Comparison of ENCODE assay signal across 7 mouse cellular contexts in the genomic region with DNA sequence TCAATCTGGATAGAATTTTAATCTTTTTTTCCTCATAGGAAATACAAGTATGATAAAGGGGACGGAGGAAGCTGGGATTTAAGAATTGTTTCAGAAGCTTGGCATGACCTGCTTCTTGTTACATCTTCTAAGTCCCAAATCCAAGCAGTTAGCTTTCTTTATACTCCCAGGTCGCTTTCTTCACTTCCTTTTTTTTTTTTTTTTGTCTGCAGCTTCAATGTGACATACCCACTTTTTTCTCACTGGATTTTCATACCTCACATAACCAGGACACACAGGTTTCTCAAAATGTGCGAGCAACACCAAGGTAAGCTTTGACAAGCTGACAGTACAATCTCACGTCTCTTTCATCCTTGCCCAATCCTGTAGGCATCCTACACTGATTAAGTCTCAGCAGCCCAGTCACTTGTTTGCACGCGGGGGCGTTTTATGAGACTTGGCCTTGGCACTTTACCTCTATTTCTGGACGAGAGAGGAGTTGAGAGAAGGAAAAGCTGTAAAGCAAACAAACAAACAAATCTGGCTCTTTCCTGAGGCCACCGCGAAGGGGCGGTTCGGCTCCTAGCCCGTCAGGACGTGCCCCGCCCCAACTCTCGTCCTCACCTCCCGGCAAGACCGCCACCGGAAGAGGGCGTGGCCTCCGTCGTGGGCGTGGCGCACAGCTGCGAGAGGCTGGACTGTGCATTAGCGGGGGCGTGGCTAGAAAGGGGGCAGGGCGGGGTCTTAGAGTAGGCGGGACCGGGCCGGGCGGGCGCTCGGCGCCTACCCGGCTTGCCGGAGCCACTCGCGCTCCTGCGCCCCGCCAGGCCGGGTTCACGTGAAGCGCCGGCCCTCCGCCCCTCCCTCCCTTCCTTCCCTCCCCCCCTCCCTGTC. TPM values are rescaled to one million over a fixed set of nuclear protein-coding genes. Genes with fewer than 3 reads are reported as not detected.
A peak's percentile ranks its signal among the peaks of the same experiment; 100 is the strongest.
DNase-seq lines count a peak whose midpoint lies in the region; ATAC-seq and TF ChIP-seq lines count a peak whose summit lies in the region.

Itprid2 (plus strand) TSS at position 825 of the 873 bp plus-strand sequence.

- H3K4me2 ChIP-seq in intestine, postnatal 0 days (replicated peaks; ENCODE audit: low read depth), result peak within 1 kb of the TSS; percentile 77
- H3K4me2 ChIP-seq in midbrain, embryonic 12.5 days (replicated peaks), result peak within 1 kb of the TSS; percentile 87

- peak within 1 kb of the TSS; percentile 74 for H3K4me3 ChIP-seq in embryonic facial prominence, embryonic 10.5 days
- peak within 1 kb of the TSS; percentile 94 for H3K4me3 ChIP-seq in intestine, postnatal 0 days (ENCODE audit: low read depth, low read length)
- peak within 1 kb of the TSS; percentile 77 for H3K4me3 ChIP-seq in midbrain, embryonic 12.5 days
- peak within 1 kb of the TSS; percentile 79 for H3K4me3 ChIP-seq in small intestine, adult 2 months (ENCODE audit: low read depth, low read length)

- DNase-seq in adrenal gland, postnatal 10 days, result peak; percentile 100
- DNase-seq in embryonic facial prominence, embryonic 10.5 days (ENCODE audit: low spot score), result peak; percentile 100
- DNase-seq in gonadal fat pad, adult 2 months (ENCODE audit: low read depth), result peak; percentile 52
- peak; percentile 99 for DNase-seq in left cerebral cortex, postnatal 4 days

- TF ChIP-seq CTCF in intestine, postnatal 0 days (IDR thresholded peaks at IDR 0.05; ENCODE audit: low read depth), result peak; percentile 39; the same call in 1 of the 2 replicates
- no peak for TF ChIP-seq CTCF in small intestine, adult 2 months (IDR thresholded peaks at IDR 0.05; ENCODE audit: extremely low read depth, insufficient read length, insufficient replicate concordance, low read depth, low read length)

- H3K9ac ChIP-seq in intestine, postnatal 0 days (ENCODE audit: low read depth, low read length), result peak within 1 kb of the TSS; percentile 86
- H3K9ac ChIP-seq in midbrain, embryonic 12.5 days (replicated peaks), result peak within 1 kb of the TSS; percentile 84

- H3K4me1 ChIP-seq in embryonic facial prominence, embryonic 10.5 days, result peaks cover 15% of the 10 kb centered on the region
- 0 out of 2 replicates have a peak, but pooled peaks cover 3% of the 10 kb centered on the region for H3K4me1 ChIP-seq in intestine, postnatal 0 days (replicated peaks; ENCODE audit: control insufficient read depth, insufficient read depth, low read length)
- H3K4me1 ChIP-seq in midbrain, embryonic 12.5 days, result 0 out of 2 replicates have a peak, but pooled peaks cover 4% of the 10 kb centered on the region
- no peaks in the 10 kb centered on the region for H3K4me1 ChIP-seq in small intestine, adult 2 months (ENCODE audit: control insufficient read depth, insufficient read depth, insufficient read length, low read length)

- H3K9me3 ChIP-seq in embryonic facial prominence, embryonic 10.5 days, result no peaks in the 10 kb centered on the region
- no peaks in the 10 kb centered on the region for H3K9me3 ChIP-seq in intestine, postnatal 0 days (ENCODE audit: control insufficient read depth)
- no peaks in the 10 kb centered on the region for H3K9me3 ChIP-seq in midbrain, embryonic 12.5 days

- intact Hi-C loops in left cerebral cortex, postnatal 4 days (cut with DNase I), result no loop called here

- ATAC-seq in intestine, postnatal 0 days, result peak; percentile 99
- ATAC-seq in midbrain, embryonic 12.5 days (ENCODE audit: low FRiP score, low read depth), result peak; percentile 99

- peak within 1 kb of the TSS; percentile 89 for H3K27ac ChIP-seq in embryonic facial prominence, embryonic 10.5 days (replicated peaks)
- H3K27ac ChIP-seq in intestine, postnatal 0 days (ENCODE audit: low read depth, low read length), result peak within 1 kb of the TSS; percentile 89
- peak within 1 kb of the TSS; percentile 60 for H3K27ac ChIP-seq in midbrain, embryonic 12.5 days (replicated peaks)
- peak within 1 kb of the TSS; percentile 90 for H3K27ac ChIP-seq in small intestine, adult 2 months (ENCODE audit: insufficient read depth, low read depth, low read length)

- H3K36me3 ChIP-seq in embryonic facial prominence, embryonic 10.5 days (replicated peaks), result no peaks in the 10 kb centered on the region
- no peaks in the 10 kb centered on the region; the same call in 1 of the 2 replicates for H3K36me3 ChIP-seq in intestine, postnatal 0 days (ENCODE audit: control insufficient read depth, insufficient read depth)
- H3K36me3 ChIP-seq in midbrain, embryonic 12.5 days, result no peaks in the 10 kb centered on the region
- peaks cover 5% of the 10 kb centered on the region; the same call in 1 of the 2 replicates for H3K36me3 ChIP-seq in small intestine, adult 2 months (ENCODE audit: control insufficient read depth, insufficient read depth, low read length)

- no peaks in the 10 kb centered on the region for H3K27me3 ChIP-seq in embryonic facial prominence, embryonic 10.5 days (replicated peaks; ENCODE audit: low read depth, poor library complexity, severe bottlenecking)
- H3K27me3 ChIP-seq in intestine, postnatal 0 days (replicated peaks; ENCODE audit: control insufficient read depth, insufficient read depth, low read length), result no peaks in the 10 kb centered on the region
- H3K27me3 ChIP-seq in midbrain, embryonic 12.5 days, result peaks cover 3% of the 10 kb centered on the region; the same call in 1 of the 2 replicates
- H3K27me3 ChIP-seq in small intestine, adult 2 months (ENCODE audit: control insufficient read depth, insufficient read depth, low read length), result no peaks in the 10 kb centered on the region

- WGBS in embryonic facial prominence, embryonic 10.5 days, result 3% methylated on average over 44 of the region's 46 CpGs
- 3% methylated on average over 41 of the region's 46 CpGs for WGBS in intestine, postnatal 0 days
- 4% methylated on average over 32 of the region's 46 CpGs for WGBS in midbrain, embryonic 12.5 days
- WGBS in small intestine, adult 2 months, result 4% methylated on average over 46 of the region's 46 CpGs

- peak; percentile 53; the same call in 1 of the 2 replicates for TF ChIP-seq POLR2A in small intestine, adult 2 months (IDR thresholded peaks at IDR 0.05; ENCODE audit: low read depth, low read length)

RNA-seq across cellular contexts. Expression of gene Itprid2, which starts in this region (rescaled TPM):
- 10 to 100 TPM; 44.8 to 51.5 TPM for total RNA-seq in adrenal gland, postnatal 10 days (2021)
- polyA plus RNA-seq in embryonic facial prominence, embryonic 10.5 days (2016; fragmentation: Nextera tagmentation; extraction: Ambion mirVana), result 6.1 and 6.6 TPM in 2 replicates
- polyA plus RNA-seq in gonadal fat pad, adult 2 months (2012; rRNA removed), result 9.1 and 18.2 TPM in 2 replicates
- polyA plus RNA-seq in intestine, postnatal 0 days (2015; fragmentation: Nextera tagmentation; extraction: Ambion mirVana), result 21.1 and 22.0 TPM in 2 replicates
- total RNA-seq in left cerebral cortex, postnatal 4 days (2021), result 10 to 100 TPM; 18.0 to 19.8 TPM
- polyA plus RNA-seq in midbrain, embryonic 12.5 days (2016; fragmentation: Nextera tagmentation; extraction: Ambion mirVana), result 4.8 and 5.2 TPM in 2 replicates
- 18.1 and 29.2 TPM in 2 replicates for polyA plus RNA-seq in small intestine, adult 2 months (2012; rRNA removed)

Comparison
In these comparisons a context has a peak if more than half of its experiments do, and no peak if none do; other contexts are left out.
1. Peak in every context shown above with its lines: DNase-seq, ATAC-seq, H3K4me3 ChIP-seq and H3K27ac ChIP-seq.